Mouse (Mus musculus) v-Abl transformed pro-B cells (cell line): ENCODE data around the gene Bcl7c.
"Not testable (repeated sequence)": the region's sequence is repeated elsewhere in the genome, so short reads cannot be mapped to it uniquely, and the experiment has no call there.

Experiments
- in situ Hi-C, 2 experiments: fragments of 400-800 bp; cut with MboI; formaldehyde crosslinking; loops; one replicate each; pipeline ENCODE4 v1.15.1; 2025; ENCODE audit not compliant: unreplicated experiment in 2 of 2

Gene Bcl7c

GRCm38 (mm10) chr7:127708207-127709078 is at the start of gene Bcl7c:
Gene Bcl7c (minus strand): TSS chr7:127708933.
- in situ Hi-C loops: no loop called here

GRCm38 (mm10) chr7:127753741-127754140 is 45.0 kb upstream of the Bcl7c start:
- in situ Hi-C loops: no loop called here

- in situ Hi-C loops: no loop called here
Measured at GRCm38 (mm10) chr7:127753158-127753557, 44.4 kb upstream of the Bcl7c start.

GRCm38 (mm10) chr7:127752069-127752468 is 43.3 kb upstream of the Bcl7c start:
- in situ Hi-C loops: no loop called here

GRCm38 (mm10) chr7:127751619-127752018 is 42.9 kb upstream of the Bcl7c start:
- in situ Hi-C loops: no loop called here

GRCm38 (mm10) chr7:127750131-127751127 is 41.7 kb upstream of the Bcl7c start:
- in situ Hi-C loops: no loop called here

GRCm38 (mm10) chr7:127748235-127748560 is 39.5 kb upstream of the Bcl7c start:
- in situ Hi-C loops: loop anchor here (5.0 kb wide), 1 partner anchor 71 kb away; no protein-coding TSS in a partner anchor

GRCm38 (mm10) chr7:127747559-127748234 is 39.0 kb upstream of the Bcl7c start:
- in situ Hi-C loops: loop anchor here (5.0 kb wide), 1 partner anchor 70 kb away; no protein-coding TSS in a partner anchor

GRCm38 (mm10) chr7:127746494-127747491 is 38.1 kb upstream of the Bcl7c start:
- in situ Hi-C loops: loop anchor here (5.0 kb wide), 1 partner anchor 69 kb away; no protein-coding TSS in a partner anchor

GRCm38 (mm10) chr7:127745652-127746493 is 37.1 kb upstream of the Bcl7c start:
- in situ Hi-C loops: loop anchor here (5.0 kb wide), 1 partner anchor 69 kb away; no protein-coding TSS in a partner anchor

- in situ Hi-C loops: loop anchor here (5.0 kb wide), 1 partner anchor 68 kb away; no protein-coding TSS in a partner anchor
Measured at GRCm38 (mm10) chr7:127745251-127745651, 36.5 kb upstream of the Bcl7c start.

GRCm38 (mm10) chr7:127744366-127745045 is 35.8 kb upstream of the Bcl7c start, which contains the start of gene Fbxl19:
Gene Fbxl19 (plus strand): TSS chr7:127744543.
- in situ Hi-C loops: loop anchor here (5.0 kb wide), 1 partner anchor 67 kb away; no protein-coding TSS in a partner anchor

GRCm38 (mm10) chr7:127732066-127732465 is 23.3 kb upstream of the Bcl7c start, which contains the start of gene Ctf2:
Gene Ctf2 (minus strand): TSS chr7:127732166.
- in situ Hi-C loops: not testable (repeated sequence)

- in situ Hi-C loops: no loop called here
Measured at GRCm38 (mm10) chr7:127730170-127730569, 21.4 kb upstream of the Bcl7c start.

GRCm38 (mm10) chr7:127727898-127728297 is 19.2 kb upstream of the Bcl7c start:
- in situ Hi-C loops: no loop called here

GRCm38 (mm10) chr7:127725924-127726323 is 17.2 kb upstream of the Bcl7c start:
- in situ Hi-C loops: no loop called here

- in situ Hi-C loops: no loop called here
Measured at GRCm38 (mm10) chr7:127725490-127725889, 16.8 kb upstream of the Bcl7c start.
